Mouse (Mus musculus) lung, adult 2 months (tissue): Measurements from ENCODE around the gene Ctnnb1. TPM values are rescaled to one million over a fixed set of nuclear protein-coding genes. Genes with fewer than 3 reads are reported as not detected.

Experiments
- DNase-seq: peaks from one replicate; pipeline ENCODE4 v3.0.0; 2022
- H3K4me1 ChIP-seq: fragments of 200-500 bp; 2 replicates; pipeline ENCODE4 v1.6.1; 2011; ENCODE audit warnings: low read length; ENCODE audit not compliant: control insufficient read depth, insufficient read depth
- H3K4me3 ChIP-seq: fragments of 200-500 bp; replicated peaks from 2 replicates; pipeline ENCODE3; 2011; ENCODE audit warnings: low read depth, mild to moderate bottlenecking, control low read depth, low read length; ENCODE audit errors: extremely low read depth
- CTCF ChIP-seq: fragments of 200-500 bp; IDR thresholded peaks from 2 replicates; pipeline ENCODE4 v1.5.1; 2011; ENCODE audit warnings: mild to moderate bottlenecking, low read length, control low read depth; ENCODE audit not compliant: insufficient read depth
- POLR2A ChIP-seq: fragments of 200-500 bp; IDR thresholded peaks from 2 replicates; pipeline ENCODE4 v1.6.1; 2011; ENCODE audit warnings: low read depth, mild to moderate bottlenecking, control low read depth, low read length, borderline replicate concordance; ENCODE audit errors: extremely low read depth
- WGBS: fragments of 180-500 bp; shearing (Covaris S2); methylation state at CpG from one replicate; pipeline ENCODE4 v1.1.7; 2018; 5-methylcytosine and 5-hydroxymethylcytosine counted together
- polyA plus RNA-seq: library from polyadenylated mRNA; depleted of rRNA; stranded (reverse); fragments of >200 nt; gene quantifications from 2 replicates; pipeline ENCODE4 v1.2.3, GENCODE M21; 2012

Gene Ctnnb1
- polyA plus RNA-seq, 1 experiment, result 203 TPM

DNA sequence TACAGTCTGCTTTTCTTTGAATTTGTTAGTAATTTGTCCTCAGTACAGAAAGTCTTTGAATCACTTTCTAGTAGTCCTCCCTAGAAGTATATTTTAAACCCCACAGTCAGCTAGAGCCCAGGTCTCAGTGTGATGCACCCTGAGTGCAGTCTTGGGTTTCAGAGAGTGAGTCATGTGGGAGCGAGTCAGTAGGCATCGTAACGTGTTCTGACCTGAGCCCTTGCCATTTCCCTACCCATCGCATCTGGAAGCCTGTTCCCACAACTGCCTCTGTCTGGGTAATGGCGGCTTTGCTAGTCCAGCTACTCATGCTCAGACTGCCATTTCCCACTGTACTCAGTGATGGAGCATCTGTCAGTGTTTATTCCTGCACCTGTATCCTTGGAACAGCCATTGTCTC lies 29.0 kb downstream of the Ctnnb1 start:
- TF ChIP-seq CTCF (no peak), POLR2A (no peak)
- no peak for DNase-seq

DNA sequence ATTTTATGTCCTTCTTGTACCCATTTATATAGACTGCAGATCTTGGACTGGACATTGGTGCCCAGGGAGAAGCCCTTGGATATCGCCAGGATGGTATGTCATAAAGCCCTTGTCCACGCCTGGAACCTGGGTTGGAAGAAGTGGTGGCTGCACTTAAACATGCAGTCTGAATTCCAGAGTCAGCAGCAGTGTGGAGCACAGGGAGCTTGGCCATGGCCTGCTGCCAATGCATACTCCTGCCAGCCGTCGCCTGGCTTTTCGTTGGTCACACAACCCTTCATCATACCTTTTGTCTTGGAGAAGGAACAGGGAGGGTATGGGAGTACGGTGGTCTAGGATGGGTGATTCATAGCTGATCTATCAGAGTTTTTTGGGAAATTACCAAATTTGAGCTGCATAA lies 29.5 kb downstream of the Ctnnb1 start:
- 44% methylated on average over 6 of the region's 6 CpGs for WGBS

More for the DNA sequence above, 29.0 kb downstream of the Ctnnb1 start:
- Histone ChIP-seq H3K4me1 (peaks cover 16% of the 10 kb centered on the region), H3K4me3 (no peak overlapping the region)
- WGBS, result 76% methylated on average over 5 of the region's 5 CpGs

DNA sequence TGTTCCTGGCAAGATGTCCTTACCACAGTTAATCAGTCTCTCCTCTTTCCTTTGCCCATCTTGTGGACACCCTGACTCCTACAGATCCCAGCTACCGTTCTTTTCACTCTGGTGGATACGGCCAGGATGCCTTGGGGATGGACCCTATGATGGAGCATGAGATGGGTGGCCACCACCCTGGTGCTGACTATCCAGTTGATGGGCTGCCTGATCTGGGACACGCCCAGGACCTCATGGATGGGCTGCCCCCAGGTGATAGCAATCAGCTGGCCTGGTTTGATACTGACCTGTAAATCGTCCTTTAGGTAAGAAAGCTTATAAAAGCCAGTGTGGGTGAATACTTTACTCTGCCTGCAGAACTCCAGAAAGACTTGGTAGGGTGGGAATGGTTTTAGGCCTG lies 30.2 kb downstream of the Ctnnb1 start:
- no peak for DNase-seq

More for the DNA sequence above, 29.5 kb downstream of the Ctnnb1 start:
- TF ChIP-seq CTCF, result no peak
- no peak for TF ChIP-seq POLR2A
- DNase-seq, result no peak
- Histone ChIP-seq H3K4me1 (peaks cover 18% of the 10 kb centered on the region), H3K4me3 (no peak overlapping the region)

DNA sequence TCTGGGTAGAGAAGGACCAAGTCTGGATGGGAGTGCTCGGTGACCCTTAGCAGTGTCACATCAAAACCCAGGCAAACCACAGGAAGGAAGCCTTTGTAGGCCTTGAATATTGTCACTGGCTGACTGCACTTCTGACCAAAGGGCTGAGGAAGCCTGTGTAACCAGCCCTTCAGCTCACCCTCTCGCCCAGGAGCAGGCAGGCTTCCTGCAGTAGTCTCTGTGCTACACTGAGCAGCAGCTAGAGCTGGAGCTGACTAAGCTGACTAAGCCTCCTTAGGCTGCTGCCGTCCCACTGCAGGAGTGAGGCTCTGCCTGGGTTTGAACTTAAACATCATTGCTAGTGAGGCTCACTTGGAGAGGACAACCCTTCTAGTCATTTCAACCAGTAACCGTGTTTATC lies 31.6 kb downstream of the Ctnnb1 start:
- Histone ChIP-seq H3K4me1 (peaks cover 19% of the 10 kb centered on the region), H3K4me3 (no peak overlapping the region)
- TF ChIP-seq POLR2A, result no peak
- WGBS, result 41% methylated on average over 4 of the region's 4 CpGs
- no peak for DNase-seq

More for the DNA sequence above, 30.2 kb downstream of the Ctnnb1 start:
- WGBS, result 76% methylated on average over 4 of the region's 4 CpGs
- Histone ChIP-seq H3K4me1 (peaks cover 19% of the 10 kb centered on the region), H3K4me3 (no peak overlapping the region)
- no peak for TF ChIP-seq CTCF
- TF ChIP-seq POLR2A, result no peak

DNA sequence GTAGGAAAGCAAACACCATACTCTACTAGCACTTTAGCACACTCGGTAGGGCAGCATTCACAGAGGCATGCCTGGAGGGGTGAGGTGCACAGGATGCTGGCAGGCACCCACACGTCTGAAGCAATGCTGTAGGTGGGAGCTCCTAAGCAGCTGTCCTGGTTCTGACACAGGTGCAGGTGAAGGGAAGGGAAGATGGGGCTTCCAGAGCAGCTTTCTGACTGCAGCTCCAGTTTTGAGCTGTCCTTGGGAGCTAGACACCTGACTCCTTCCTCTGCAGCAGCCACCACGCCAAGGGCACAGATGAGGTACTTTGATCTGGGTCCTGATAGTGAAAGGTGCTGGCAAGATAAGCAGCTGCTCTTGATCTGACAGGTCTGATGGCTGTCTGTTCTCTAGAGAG lies 32.5 kb downstream of the Ctnnb1 start:
- TF ChIP-seq CTCF (no peak), POLR2A (no peak)
- 38% methylated on average over 3 of the region's 3 CpGs for WGBS
- Histone ChIP-seq H3K4me3 (no peak overlapping the region), H3K4me1 (peaks cover 19% of the 10 kb centered on the region)
- no peak for DNase-seq

DNA sequence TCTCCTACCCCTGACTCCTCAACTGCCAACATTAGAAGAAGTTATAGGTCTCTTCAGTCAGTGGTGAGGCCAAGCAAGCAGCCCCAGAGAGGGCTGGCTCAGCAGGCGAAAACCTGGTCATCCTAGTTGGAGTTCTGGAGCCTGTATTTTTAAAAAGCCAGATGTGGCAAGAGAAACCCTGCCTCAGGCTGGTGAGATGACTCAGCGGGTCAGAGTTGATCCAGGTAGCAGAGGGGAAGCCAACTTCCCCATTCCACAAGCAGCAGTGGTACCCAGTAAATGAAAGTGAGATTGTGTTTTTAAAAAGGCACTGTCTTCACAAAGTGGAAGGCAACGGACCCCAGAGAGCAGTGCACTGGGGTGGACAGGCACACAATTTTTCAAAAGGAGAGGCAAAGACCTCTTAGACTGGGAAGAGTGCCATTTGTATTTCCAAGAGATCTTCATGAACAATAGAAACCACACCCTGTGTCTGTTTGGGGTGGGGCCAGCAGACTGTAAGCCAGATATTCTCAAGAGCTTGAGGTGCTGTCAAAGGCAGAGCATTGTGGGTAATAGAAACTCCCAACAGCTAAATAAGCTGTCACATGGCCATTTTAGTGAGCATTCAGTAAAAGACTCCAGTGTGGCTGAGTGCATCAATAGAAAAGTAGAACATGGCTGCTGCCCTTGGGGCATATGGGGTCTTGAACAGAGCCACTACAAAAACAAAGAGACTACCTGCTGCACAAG lies 33.1 kb downstream of the Ctnnb1 start:
- Histone ChIP-seq H3K4me3 (no peak overlapping the region), H3K4me1 (peaks cover 19% of the 10 kb centered on the region)
- no peak for DNase-seq
- TF ChIP-seq POLR2A, result no peak
- TF ChIP-seq CTCF, result no peak
- WGBS, result 43% methylated on average over 3 of the region's 3 CpGs

DNA sequence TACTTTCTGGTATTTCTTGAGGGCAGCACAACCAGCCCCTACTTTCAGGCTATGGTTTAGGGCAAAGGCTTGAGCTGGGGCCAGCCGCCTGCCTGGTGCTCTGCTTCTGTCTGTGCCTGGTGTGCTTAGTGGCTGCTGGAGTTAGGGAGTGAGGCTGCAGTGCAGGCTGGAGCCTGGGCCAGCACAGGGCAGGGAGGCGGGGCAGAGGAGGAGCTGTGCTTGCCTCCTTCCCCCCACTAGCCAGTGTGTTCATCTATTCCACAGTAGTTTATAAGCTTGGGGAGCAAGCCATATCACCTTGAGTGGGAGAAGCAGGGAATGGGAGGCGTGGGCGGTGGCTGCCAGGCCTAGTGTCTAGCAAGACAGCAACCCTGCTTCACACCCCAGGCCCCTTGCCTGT lies 34.1 kb downstream of the Ctnnb1 start:
- TF ChIP-seq CTCF (no peak), POLR2A (no peak)
- 82% methylated on average over 4 of the region's 4 CpGs for WGBS
- Histone ChIP-seq H3K4me3 (no peak overlapping the region), H3K4me1 (peaks cover 19% of the 10 kb centered on the region)
- no peak for DNase-seq

DNA sequence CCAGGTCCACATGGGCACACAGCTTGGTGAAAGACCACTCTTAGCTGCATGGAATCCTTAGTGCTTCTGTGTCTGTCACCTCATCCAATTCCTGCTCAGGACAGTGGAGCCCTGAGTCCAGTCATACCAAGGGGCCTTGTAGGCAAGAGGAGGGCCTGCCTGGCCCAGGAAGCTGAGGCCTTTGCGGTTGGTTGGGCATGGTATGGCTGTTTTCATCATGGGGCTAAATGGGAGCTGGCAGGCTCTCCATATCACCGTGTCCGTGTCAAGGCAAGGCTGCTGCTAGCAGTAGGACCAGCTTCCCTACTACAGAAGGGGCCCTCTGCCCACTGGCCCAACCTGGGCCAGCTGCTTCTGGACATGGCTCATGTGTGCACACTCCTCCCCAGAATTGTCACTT lies 34.7 kb downstream of the Ctnnb1 start:
- no peak for TF ChIP-seq POLR2A
- TF ChIP-seq CTCF, result no peak
- Histone ChIP-seq H3K4me3 (no peak overlapping the region), H3K4me1 (peaks cover 19% of the 10 kb centered on the region)
- 76% methylated on average over 3 of the region's 3 CpGs for WGBS
- DNase-seq, result no peak

DNA sequence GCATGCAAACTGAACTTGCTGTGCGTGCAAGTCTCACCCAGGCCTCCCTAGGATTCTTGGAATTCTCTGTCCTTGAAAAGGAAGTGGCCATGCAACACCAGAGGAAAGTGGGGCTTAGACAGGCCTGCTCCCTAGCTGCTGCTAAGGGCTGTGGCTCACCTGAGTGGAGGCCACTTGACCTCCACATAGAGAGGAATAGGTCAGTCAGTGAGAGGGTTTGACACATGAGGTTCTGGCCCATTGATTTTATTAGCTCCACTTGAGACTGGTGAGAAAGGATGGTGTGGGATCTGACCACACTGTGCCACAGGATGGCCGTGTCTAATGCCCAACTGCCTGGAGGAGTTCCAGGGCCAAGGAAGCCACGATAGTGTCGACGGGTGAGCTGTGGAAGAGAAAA lies 35.2 kb downstream of the Ctnnb1 start:
- TF ChIP-seq POLR2A (no peak), CTCF (no peak)
- DNase-seq, result no peak
- Histone ChIP-seq H3K4me3 (no peak overlapping the region), H3K4me1 (peaks cover 19% of the 10 kb centered on the region)
- WGBS, result 66% methylated on average over 5 of the region's 5 CpGs

DNA sequence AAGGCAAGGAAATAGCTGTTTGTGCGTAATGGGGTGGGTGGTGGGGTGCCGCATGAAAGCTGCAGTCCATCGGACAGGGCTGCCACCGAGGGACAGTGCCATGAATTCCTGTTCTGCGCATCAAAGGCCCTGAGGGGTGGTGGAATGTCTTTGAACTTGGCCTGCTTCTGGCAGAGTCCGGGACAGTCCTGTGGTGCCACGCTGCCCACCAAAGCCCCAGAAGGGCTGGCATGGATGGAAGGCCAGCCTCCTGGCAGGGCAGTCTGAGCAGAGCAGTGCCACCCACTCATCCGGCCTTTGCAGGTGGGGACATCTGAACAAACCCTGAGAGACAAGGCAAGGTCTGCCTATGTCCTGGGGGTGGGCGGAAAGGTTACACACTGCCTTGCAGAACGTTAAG lies 36.0 kb downstream of the Ctnnb1 start:
- TF ChIP-seq CTCF (no peak), POLR2A (no peak)
- DNase-seq, result no peak
- 85% methylated on average over 10 of the region's 10 CpGs for WGBS
- peaks cover 19% of the 10 kb centered on the region for H3K4me1 ChIP-seq
- H3K4me3 ChIP-seq, result no peak overlapping the region
